Mouse (Mus musculus) neural tube, embryonic 12.5 days (tissue): ENCODE data around the gene Spats2l. TPM values are rescaled to one million over a fixed set of nuclear protein-coding genes. Genes with fewer than 3 reads are reported as not detected.

Source experiments
- ATAC-seq: fragments of 200-750 bp; cut with Nextera tagmentation; 2 replicates; pipeline ENCODE4 v1.8.0; 2017; ENCODE audit warnings: low read depth, mild to moderate bottlenecking, moderate TSS enrichment, moderate library complexity; ENCODE audit not compliant: low FRiP score
- H3K27ac ChIP-seq: fragments of 300-500 bp; sonication (generic); 2 replicates; pipeline ENCODE4 v1.5.1; 2016
- H3K27me3 ChIP-seq: fragments of 300-500 bp; sonication (generic); replicated peaks from 2 replicates; pipeline ENCODE4 v1.6.1; 2016; ENCODE audit warnings: mild to moderate bottlenecking
- H3K36me3 ChIP-seq: fragments of 300-500 bp; sonication (generic); 2 replicates; pipeline ENCODE4 v1.6.1; 2016; ENCODE audit warnings: mild to moderate bottlenecking
- H3K4me1 ChIP-seq: fragments of 300-500 bp; sonication (generic); 2 replicates; pipeline ENCODE4 v1.6.1; 2016
- H3K4me2 ChIP-seq: fragments of 300-500 bp; sonication (generic); replicated peaks from 2 replicates; pipeline ENCODE4 v1.6.1; 2016; ENCODE audit warnings: mild to moderate bottlenecking
- H3K4me3 ChIP-seq: fragments of 300-500 bp; sonication (generic); 2 replicates; pipeline ENCODE4 v1.5.1; 2016
- H3K9ac ChIP-seq: fragments of 300-500 bp; sonication (generic); 2 replicates; pipeline ENCODE4 v1.6.1; 2016; ENCODE audit warnings: mild to moderate bottlenecking
- H3K9me3 ChIP-seq: fragments of 300-500 bp; sonication (generic); 2 replicates; pipeline ENCODE4 v1.6.1; 2016; ENCODE audit warnings: mild to moderate bottlenecking
- WGBS: fragments of 180-500 bp; shearing (Covaris S2); methylation state at CpG from one replicate; pipeline ENCODE4 v1.1.7; 2016; 5-methylcytosine and 5-hydroxymethylcytosine counted together
- polyA plus RNA-seq: library from polyadenylated mRNA; unstranded; fragments of >200 nt; fragmentation: Nextera tagmentation; extraction: Ambion mirVana; gene quantifications from 2 replicates; pipeline ENCODE4 v1.2.1, GENCODE M21; 2016

The Spats2l gene
- polyA plus RNA-seq, 1 experiment from 2014 or later = 38.1 TPM

GRCm38 (mm10) chr1:57835128-57835527 lies 61.2 kb downstream of the Spats2l start:
- H3K4me3 ChIP-seq = no peak overlapping the region
- H3K27me3 ChIP-seq = no peaks in the 10 kb centered on the region
- no peak overlapping the region for H3K27ac ChIP-seq
- 47% methylated on average over 7 of the region's 7 CpGs for WGBS
- no peaks in the 10 kb centered on the region for H3K4me1 ChIP-seq
- ATAC-seq = no peak
- H3K36me3 ChIP-seq = no peaks in the 10 kb centered on the region
- no peaks in the 10 kb centered on the region for H3K9me3 ChIP-seq
- H3K9ac ChIP-seq = no peak overlapping the region
- no peak overlapping the region for H3K4me2 ChIP-seq

GRCm38 (mm10) chr1:57836686-57837317 lies 62.8 kb downstream of the Spats2l start:
- Histone ChIP-seq H3K4me2 (no peak overlapping the region), H3K4me1 (no peaks in the 10 kb centered on the region), H3K9ac (no peak overlapping the region), H3K36me3 (no peaks in the 10 kb centered on the region), H3K27ac (no peak overlapping the region), H3K4me3 (no peak overlapping the region), H3K9me3 (no peaks in the 10 kb centered on the region), H3K27me3 (no peaks in the 10 kb centered on the region)
- 81% methylated on average over 5 of the region's 5 CpGs for WGBS
- no peak for ATAC-seq

DNA sequence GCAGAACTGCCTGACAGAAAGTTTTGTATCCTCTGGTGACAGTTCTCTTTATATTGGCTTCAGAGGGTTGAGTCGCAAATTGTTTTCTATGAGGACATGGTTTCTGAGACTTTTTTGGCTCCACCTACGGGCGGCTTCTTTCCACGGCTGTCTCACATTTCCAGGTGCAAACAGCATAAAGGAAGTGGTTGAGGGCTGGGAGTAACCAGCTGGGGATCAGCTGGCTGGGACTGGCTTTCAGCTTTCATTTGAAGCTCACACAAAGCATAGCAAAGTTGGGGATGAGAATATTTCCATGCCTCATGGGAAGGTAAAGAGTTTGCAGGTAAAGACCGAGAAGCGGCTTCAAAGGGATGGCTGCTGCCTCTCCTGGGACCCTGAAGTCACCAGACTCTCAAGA lies 65.9 kb downstream of the Spats2l start:
- 86% methylated on average over 6 of the region's 6 CpGs for WGBS
- Histone ChIP-seq H3K4me3 (no peak overlapping the region), H3K9me3 (no peaks in the 10 kb centered on the region), H3K9ac (no peak overlapping the region), H3K27me3 (no peaks in the 10 kb centered on the region), H3K4me2 (no peak overlapping the region), H3K4me1 (no peaks in the 10 kb centered on the region), H3K36me3 (no peaks in the 10 kb centered on the region), H3K27ac (no peak overlapping the region)
- no peak for ATAC-seq

GRCm38 (mm10) chr1:57845054-57845722 lies 71.2 kb downstream of the Spats2l start:
- Histone ChIP-seq H3K9me3 (no peaks in the 10 kb centered on the region), H3K27ac (no peak overlapping the region)
- 82% methylated on average over 9 of the region's 9 CpGs for WGBS

GRCm38 (mm10) chr1:57846856-57847698 lies 73.1 kb downstream of the Spats2l start:
- Histone ChIP-seq H3K9ac (no peak overlapping the region), H3K4me3 (no peak overlapping the region), H3K36me3 (no peaks in the 10 kb centered on the region), H3K27me3 (no peaks in the 10 kb centered on the region), H3K27ac (no peak overlapping the region), H3K4me2 (no peak overlapping the region; the same call in 1 of the 2 replicates), H3K9me3 (no peaks in the 10 kb centered on the region), H3K4me1 (peaks cover 21% of the 10 kb centered on the region)
- 44% methylated on average over 15 of the region's 15 CpGs for WGBS
- peak; percentile 51 for ATAC-seq

More at GRCm38 (mm10) chr1:57845054-57845722, 71.2 kb downstream of the Spats2l start:
- ATAC-seq = no peak
- no peaks in the 10 kb centered on the region for H3K27me3 ChIP-seq
- no peak overlapping the region for H3K4me3 ChIP-seq
- H3K9ac ChIP-seq = no peak overlapping the region
- no peaks in the 10 kb centered on the region for H3K36me3 ChIP-seq
- peaks cover 21% of the 10 kb centered on the region for H3K4me1 ChIP-seq
- H3K4me2 ChIP-seq = no peak overlapping the region

- 91% methylated on average over 4 of the region's 4 CpGs for WGBS
- H3K36me3 ChIP-seq = no peaks in the 10 kb centered on the region
- H3K9ac ChIP-seq = no peak overlapping the region
- H3K27me3 ChIP-seq = no peaks in the 10 kb centered on the region
- no peak overlapping the region for H3K4me3 ChIP-seq
- no peaks in the 10 kb centered on the region for H3K9me3 ChIP-seq
- H3K4me1 ChIP-seq = peaks cover 21% of the 10 kb centered on the region
- H3K4me2 ChIP-seq = no peak overlapping the region
- H3K27ac ChIP-seq = no peak overlapping the region
- no peak for ATAC-seq
Observed at GRCm38 (mm10) chr1:57849087-57849486, 75.1 kb downstream of the Spats2l start.

DNA sequence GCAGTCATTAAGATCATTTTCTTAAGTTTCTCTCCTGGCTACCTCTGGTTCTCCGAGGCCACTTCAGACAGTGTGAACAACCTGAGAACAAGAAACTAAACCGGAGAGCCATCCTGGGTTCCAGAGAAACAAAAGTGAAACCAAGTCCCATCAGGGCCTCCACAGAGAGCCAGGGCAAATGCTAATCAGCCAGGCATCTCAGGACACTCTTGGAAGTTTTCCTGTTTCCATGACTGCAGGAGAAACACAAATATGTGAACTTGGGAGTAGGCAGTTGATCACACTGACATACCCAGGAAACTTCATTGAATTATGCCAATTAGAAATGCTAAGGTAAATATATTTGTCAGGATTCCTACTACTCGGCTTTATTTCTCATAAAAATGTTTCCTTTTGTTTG lies 76.0 kb downstream of the Spats2l start:
- Histone ChIP-seq H3K4me3 (no peak overlapping the region), H3K36me3 (no peaks in the 10 kb centered on the region), H3K27ac (no peak overlapping the region), H3K4me2 (no peak overlapping the region), H3K9ac (no peak overlapping the region), H3K27me3 (no peaks in the 10 kb centered on the region), H3K4me1 (peaks cover 21% of the 10 kb centered on the region), H3K9me3 (no peaks in the 10 kb centered on the region)
- no peak for ATAC-seq
- 44% methylated on average over 3 of the region's 3 CpGs for WGBS

DNA sequence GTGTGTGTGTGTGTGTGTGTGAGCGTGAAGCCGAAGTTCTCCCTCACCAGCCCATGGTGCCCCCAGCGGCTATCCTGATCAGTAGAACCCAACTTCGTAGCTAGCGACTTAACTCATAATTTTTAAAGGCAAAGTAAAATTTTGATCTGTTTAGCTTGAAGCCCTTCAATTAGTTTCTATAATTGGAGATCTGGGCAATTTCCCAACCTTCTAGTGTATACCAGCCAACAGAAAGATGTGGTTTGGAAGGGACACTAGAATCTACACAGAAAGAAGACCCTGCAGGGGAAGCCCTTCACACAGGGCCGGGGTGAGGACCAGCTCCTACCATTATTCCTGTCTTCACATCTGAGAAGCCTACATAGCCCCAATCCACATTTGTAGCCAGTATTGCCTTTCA lies 77.9 kb downstream of the Spats2l start:
- Histone ChIP-seq H3K4me1 (peaks cover 15% of the 10 kb centered on the region), H3K9me3 (no peaks in the 10 kb centered on the region), H3K4me2 (no peak overlapping the region), H3K27me3 (no peaks in the 10 kb centered on the region), H3K27ac (no peak overlapping the region), H3K9ac (no peak overlapping the region), H3K36me3 (no peaks in the 10 kb centered on the region), H3K4me3 (no peak overlapping the region)
- WGBS = 97% methylated on average over 6 of the region's 6 CpGs
- ATAC-seq = no peak

- ATAC-seq = no peak
- no peaks in the 10 kb centered on the region for H3K9me3 ChIP-seq
Observed at GRCm38 (mm10) chr1:57852562-57853271, 78.8 kb downstream of the Spats2l start.

DNA sequence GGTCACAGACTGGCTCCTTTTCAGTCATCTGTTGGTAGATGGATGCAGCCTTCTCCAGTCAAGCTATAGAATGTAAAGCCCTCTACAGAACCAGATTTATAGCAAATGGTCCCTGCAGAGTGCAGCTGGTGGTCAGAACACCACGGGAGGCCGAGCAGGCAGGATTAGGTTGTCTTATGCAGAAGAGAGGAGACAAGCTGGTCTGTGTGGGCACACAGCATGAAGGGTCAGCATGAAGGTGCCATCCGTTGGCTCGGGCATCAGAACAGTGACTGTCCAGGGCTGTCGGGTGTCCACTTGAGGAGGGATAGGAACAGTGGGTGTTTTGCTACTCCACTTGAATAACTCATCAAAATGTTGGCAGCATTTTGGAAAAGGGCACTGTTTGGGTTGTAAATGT lies 83.8 kb downstream of the Spats2l start:
- no peaks in the 10 kb centered on the region for H3K9me3 ChIP-seq
- no peaks in the 10 kb centered on the region for H3K36me3 ChIP-seq
- no peak overlapping the region for H3K9ac ChIP-seq
- no peaks in the 10 kb centered on the region for H3K27me3 ChIP-seq
- H3K27ac ChIP-seq = no peak overlapping the region
- H3K4me1 ChIP-seq = peaks cover 5% of the 10 kb centered on the region; the same call in 1 of the 2 replicates
- H3K4me2 ChIP-seq = no peak overlapping the region
- H3K4me3 ChIP-seq = no peak overlapping the region
- ATAC-seq = peak; percentile 51; the same call in 1 of the 2 replicates
- 17% methylated on average over 5 of the region's 5 CpGs for WGBS

More at GRCm38 (mm10) chr1:57852562-57853271, 78.8 kb downstream of the Spats2l start:
- Histone ChIP-seq H3K9ac (no peak overlapping the region), H3K36me3 (no peaks in the 10 kb centered on the region), H3K4me3 (no peak overlapping the region), H3K4me1 (peaks cover 8% of the 10 kb centered on the region; the same call in 1 of the 2 replicates), H3K27me3 (no peaks in the 10 kb centered on the region), H3K27ac (no peak overlapping the region), H3K4me2 (no peak overlapping the region)
- WGBS = 91% methylated on average over 12 of the region's 12 CpGs

DNA sequence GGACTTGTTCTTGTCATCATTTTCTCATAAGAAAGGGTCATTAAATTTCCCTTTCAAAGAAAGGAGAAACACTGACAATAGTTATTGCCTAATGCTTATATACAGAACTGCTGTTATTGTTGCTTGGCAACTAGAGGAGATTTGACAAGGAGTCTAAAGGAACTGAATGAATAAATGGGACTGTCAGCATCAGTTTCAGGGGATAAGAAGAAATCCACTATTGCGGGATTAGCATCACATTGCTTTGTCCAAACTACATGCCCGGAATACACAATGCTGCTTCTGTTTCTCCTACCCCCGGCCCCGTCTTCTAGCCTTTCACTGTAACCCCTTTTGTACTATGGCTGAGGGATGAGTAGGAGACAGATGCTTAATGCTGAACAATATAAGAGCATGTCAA lies 88.1 kb downstream of the Spats2l start:
- Histone ChIP-seq H3K4me2 (no peak overlapping the region), H3K27me3 (no peaks in the 10 kb centered on the region), H3K27ac (no peak overlapping the region), H3K4me1 (peaks cover 5% of the 10 kb centered on the region; the same call in 1 of the 2 replicates), H3K9me3 (no peaks in the 10 kb centered on the region), H3K9ac (no peak overlapping the region), H3K4me3 (no peak overlapping the region), H3K36me3 (no peaks in the 10 kb centered on the region)
- ATAC-seq = peak; percentile 78
- WGBS = 18% methylated on average over 4 of the region's 4 CpGs

DNA sequence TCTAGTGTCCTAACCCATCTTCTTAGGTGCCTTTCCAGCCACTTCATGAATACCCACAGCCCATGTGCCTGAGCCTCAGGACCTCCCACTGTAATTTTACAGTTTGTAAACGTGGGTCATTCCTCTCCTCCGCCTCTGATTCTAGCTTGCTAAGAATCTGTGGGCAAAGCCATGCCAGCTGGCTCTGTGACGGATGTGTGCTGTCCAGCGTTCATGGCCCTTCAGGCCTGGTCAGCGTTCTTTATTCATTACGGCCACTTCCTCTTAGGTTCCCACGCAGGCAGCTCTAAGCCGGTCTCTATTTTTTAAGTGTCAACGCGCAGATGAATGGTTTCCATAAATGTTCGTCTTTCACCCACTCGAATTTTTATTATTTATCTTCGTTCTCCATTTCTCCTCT lies 94.7 kb downstream of the Spats2l start:
- Histone ChIP-seq H3K27ac (no peak overlapping the region), H3K9me3 (no peaks in the 10 kb centered on the region), H3K9ac (no peak overlapping the region), H3K4me1 (peaks cover 21% of the 10 kb centered on the region), H3K36me3 (no peaks in the 10 kb centered on the region), H3K4me3 (no peak overlapping the region), H3K27me3 (no peaks in the 10 kb centered on the region), H3K4me2 (no peak overlapping the region)
- no peak for ATAC-seq
- WGBS = 71% methylated on average over 13 of the region's 13 CpGs
